Mouse (Mus musculus) testis, adult 2 months (tissue): Measurements from ENCODE around the gene Umodl1.

Experiments
- CTCF ChIP-seq: fragments of 200-500 bp; IDR thresholded peaks from 2 replicates; pipeline ENCODE4 v1.5.1; 2012; ENCODE audit warnings: low read depth, mild to moderate bottlenecking, inconsistent platforms, low read length, moderate library complexity; ENCODE audit not compliant: control insufficient read depth, insufficient read depth, insufficient replicate concordance
- POLR2A ChIP-seq: fragments of 200-500 bp; IDR thresholded peaks from 2 replicates; pipeline ENCODE4 v1.6.1; 2012; ENCODE audit warnings: low read depth, mild to moderate bottlenecking, inconsistent platforms, low read length, moderate library complexity; ENCODE audit not compliant: control insufficient read depth

DNA sequence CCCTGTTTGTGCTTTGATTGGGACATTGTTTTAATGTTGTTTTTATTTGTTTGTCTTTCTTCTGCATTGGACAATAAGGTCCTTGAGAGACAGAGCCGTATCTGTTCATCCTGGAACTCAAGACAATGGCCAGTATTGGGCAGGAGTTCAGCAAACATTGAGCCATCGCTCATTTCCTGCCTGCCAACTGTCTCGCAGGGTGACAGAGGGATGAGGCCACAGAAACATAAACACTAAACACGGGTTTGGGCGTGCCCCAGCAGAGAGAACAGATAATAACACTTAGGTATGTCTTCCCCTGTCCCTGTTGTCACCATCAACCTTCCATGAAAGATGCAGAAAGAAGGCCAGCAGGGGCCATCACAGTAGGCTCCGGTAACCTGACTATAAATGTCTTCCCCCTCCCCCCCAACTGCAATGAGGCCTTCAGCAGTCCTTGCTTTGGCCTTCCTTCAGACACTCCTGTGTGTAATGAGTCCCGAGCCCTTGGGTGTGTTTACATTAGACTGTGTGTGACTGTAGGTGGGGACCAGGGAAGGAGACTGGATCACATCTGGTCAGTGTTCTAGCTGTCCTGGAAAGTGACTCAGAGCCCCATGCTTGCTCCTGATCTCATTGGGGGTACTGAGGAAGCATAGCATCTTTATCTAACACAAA, 69.8 kb downstream of the Umodl1 start:
- TF ChIP-seq POLR2A (no peak), CTCF (no peak)
